Mouse (Mus musculus): ENCODE results near the gene Rin2.

GRCm38 (mm10) chr2:145905156-145905555, 230.1 kb downstream of the Rin2 start:
- no peak for TF ChIP-seq CTCF (IDR thresholded peaks at IDR 0.05; ENCODE audit: control insufficient read depth, insufficient read depth, low read length)
- TF ChIP-seq POLR2A (IDR thresholded peaks at IDR 0.05; ENCODE audit: borderline replicate concordance, control insufficient read depth, low read depth, low read length), result no peak
